Mouse (Mus musculus): ENCODE data around the gene Gpr19.

- no peak for TF ChIP-seq POLR2A (IDR thresholded peaks at IDR 0.05; ENCODE audit: borderline replicate concordance, control insufficient read depth, low read depth, low read length)
- TF ChIP-seq CTCF (IDR thresholded peaks at IDR 0.05; ENCODE audit: control insufficient read depth, insufficient read depth, low read length), result no peak
Observed at GRCm38 (mm10) chr6:134830776-134831175, 67.6 kb downstream of the Gpr19 start.

All from bone marrow, adult 2 months (tissue).